Comparison of ENCODE assay signal across 19 mouse cellular contexts in the genomic region with DNA sequence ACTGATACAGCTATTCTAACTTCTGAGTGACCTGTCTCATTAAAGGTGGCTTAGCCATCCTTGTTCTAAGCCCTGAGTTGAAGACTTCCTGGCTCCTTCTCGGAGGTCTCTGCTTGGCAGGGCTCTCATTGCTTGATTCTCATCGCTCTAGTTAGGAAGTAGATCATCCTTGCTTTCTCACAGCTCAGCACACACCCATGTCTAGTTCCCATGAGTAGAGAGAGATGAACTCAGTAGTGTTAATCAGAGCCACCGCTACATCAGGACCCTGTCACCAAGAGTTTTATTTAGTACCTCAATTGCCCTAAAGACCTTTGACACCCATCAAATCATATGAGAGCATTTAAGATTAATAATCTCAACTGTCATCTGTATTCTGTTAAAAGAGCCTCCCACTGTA.
DNase-seq lines count a peak whose midpoint lies in the region; ATAC-seq lines count a peak whose summit lies in the region.
"Had no signal": no experiment of that assay in that cellular context is flagged by ENCODE, and none has a peak within 500 bp of the region (broad histone marks: within the 10 kb centered on the region; RNA-seq: fewer than 3 reads in every experiment).

No protein-coding gene starts in this region.

- H3K27me3 ChIP-seq in intestine, embryonic 15.5 days (replicated peaks), result no peaks in the 10 kb centered on the region
- H3K27me3 ChIP-seq in intestine, embryonic 16.5 days (replicated peaks; ENCODE audit: control insufficient read depth, insufficient read depth, low read length), result no peaks in the 10 kb centered on the region
- H3K27me3 ChIP-seq in midbrain, embryonic 11.5 days (ENCODE audit: control insufficient read depth, insufficient read depth, low read length), result no peaks in the 10 kb centered on the region
- no peaks in the 10 kb centered on the region for H3K27me3 ChIP-seq in midbrain, embryonic 16.5 days (ENCODE audit: control insufficient read depth, insufficient read depth, low read depth, low read length)
- H3K27me3 ChIP-seq: CH12.LX had no signal

- peak; percentile 53; the same call in 1 of the 2 replicates for ATAC-seq in intestine, embryonic 15.5 days
- ATAC-seq in intestine, embryonic 16.5 days, result no peak
- no peak for ATAC-seq in midbrain, embryonic 11.5 days (ENCODE audit: low FRiP score)
- no peak for ATAC-seq in midbrain, embryonic 16.5 days
- ATAC-seq: activated CD4-positive, CD25-positive, alpha-beta regulatory T cell, adult 4 months; CD4-positive, CD25-positive, alpha-beta regulatory T cell, adult 4 months; Patski had no signal

- H3K4me2 ChIP-seq in intestine, embryonic 15.5 days (replicated peaks), result no peak overlapping the region
- H3K4me2 ChIP-seq in intestine, embryonic 16.5 days (ENCODE audit: low read depth, low read length), result no peak overlapping the region
- no peak overlapping the region for H3K4me2 ChIP-seq in midbrain, embryonic 11.5 days
- no peak overlapping the region for H3K4me2 ChIP-seq in midbrain, embryonic 16.5 days (ENCODE audit: low read length)

- H3K9ac ChIP-seq in intestine, embryonic 15.5 days, result no peak overlapping the region
- no peak overlapping the region for H3K9ac ChIP-seq in intestine, embryonic 16.5 days (ENCODE audit: low read depth, low read length)
- H3K9ac ChIP-seq in midbrain, embryonic 11.5 days (ENCODE audit: low read length), result no peak overlapping the region
- no peak overlapping the region for H3K9ac ChIP-seq in midbrain, embryonic 16.5 days (ENCODE audit: low read depth, low read length)

- H3K36me3 ChIP-seq in intestine, embryonic 15.5 days, result no peaks in the 10 kb centered on the region
- no peaks in the 10 kb centered on the region for H3K36me3 ChIP-seq in intestine, embryonic 16.5 days (ENCODE audit: control insufficient read depth, insufficient read depth, low read length)
- no peaks in the 10 kb centered on the region for H3K36me3 ChIP-seq in midbrain, embryonic 11.5 days (ENCODE audit: control insufficient read depth, insufficient read depth, low read length)
- H3K36me3 ChIP-seq in midbrain, embryonic 16.5 days (ENCODE audit: control insufficient read depth, insufficient read depth, low read length), result no peaks in the 10 kb centered on the region
- H3K36me3 ChIP-seq: G1E had no signal

- 82% methylated on average over 3 of the region's 3 CpGs for WGBS in intestine, embryonic 15.5 days
- WGBS in intestine, embryonic 16.5 days, result 83% methylated on average over 3 of the region's 3 CpGs
- 90% methylated on average over 3 of the region's 3 CpGs for WGBS in midbrain, embryonic 11.5 days
- 95% methylated on average over 3 of the region's 3 CpGs for WGBS in midbrain, embryonic 16.5 days

- H3K27ac ChIP-seq in intestine, embryonic 15.5 days, result no peak overlapping the region
- no peak overlapping the region for H3K27ac ChIP-seq in intestine, embryonic 16.5 days (ENCODE audit: low read length)
- H3K27ac ChIP-seq in midbrain, embryonic 11.5 days (ENCODE audit: low read depth, low read length), result no peak overlapping the region
- H3K27ac ChIP-seq in midbrain, embryonic 16.5 days (ENCODE audit: low read length), result no peak overlapping the region

- peak; percentile 60 for DNase-seq in midbrain, embryonic 11.5 days (ENCODE audit: low spot score, missing footprints)
- DNase-seq: adrenal gland, adult 2 months; adrenal gland, adult 8-10 months; adrenal gland, postnatal 10 days; adrenal gland, postnatal 14 days; adrenal gland, postnatal 25 days; adrenal gland, postnatal 36 days; B cell, adult 2 months; cerebellum, adult 11 months; cerebellum, adult 11-12 months; cerebellum, adult 18-20 months had no signal

- H3K4me1 ChIP-seq in intestine, embryonic 15.5 days (replicated peaks), result no peaks in the 10 kb centered on the region
- no peaks in the 10 kb centered on the region for H3K4me1 ChIP-seq in intestine, embryonic 16.5 days (ENCODE audit: control insufficient read depth, insufficient read depth, low read length)
- H3K4me1 ChIP-seq in midbrain, embryonic 11.5 days (ENCODE audit: control insufficient read depth, insufficient read depth, low read length), result no peaks in the 10 kb centered on the region
- H3K4me1 ChIP-seq in midbrain, embryonic 16.5 days (ENCODE audit: control insufficient read depth, insufficient read depth, low read length), result no peaks in the 10 kb centered on the region

- no peak overlapping the region for H3K4me3 ChIP-seq in intestine, embryonic 15.5 days (replicated peaks)
- H3K4me3 ChIP-seq in intestine, embryonic 16.5 days (ENCODE audit: low read length), result no peak overlapping the region
- H3K4me3 ChIP-seq in midbrain, embryonic 11.5 days (ENCODE audit: low read depth, low read length), result no peak overlapping the region
- no peak overlapping the region for H3K4me3 ChIP-seq in midbrain, embryonic 16.5 days (ENCODE audit: low read depth, low read length)

- H3K9me3 ChIP-seq in intestine, embryonic 15.5 days, result no peaks in the 10 kb centered on the region
- H3K9me3 ChIP-seq in intestine, embryonic 16.5 days (ENCODE audit: control insufficient read depth, low read length), result no peaks in the 10 kb centered on the region
- no peaks in the 10 kb centered on the region for H3K9me3 ChIP-seq in midbrain, embryonic 11.5 days (ENCODE audit: control insufficient read depth, low read length)
- no peaks in the 10 kb centered on the region for H3K9me3 ChIP-seq in midbrain, embryonic 16.5 days (replicated peaks; ENCODE audit: control insufficient read depth, low read length, poor library complexity, severe bottlenecking)
- H3K9me3 ChIP-seq: G1E had no signal
